Mouse (Mus musculus) C2C12 (cell line): ENCODE data around the gene Foxp1. TPM values are rescaled to one million over a fixed set of nuclear protein-coding genes. Genes with fewer than 3 reads are reported as not detected.

Source experiments
- H3K27me3 ChIP-seq: one replicate; pipeline ENCODE4 v1.6.1; 2011; ENCODE audit not compliant: control insufficient read depth, insufficient read depth, insufficient read length
- H3K36me3 ChIP-seq: one replicate; pipeline ENCODE4 v1.6.1; 2011; ENCODE audit not compliant: control insufficient read depth, insufficient read depth
- H3K4me3 ChIP-seq: one replicate; pipeline ENCODE4 v1.5.1; 2011; ENCODE audit warnings: mild to moderate bottlenecking, control low read depth; ENCODE audit not compliant: poor library complexity, insufficient read depth, severe bottlenecking
- H3K79me2 ChIP-seq: one replicate; pipeline ENCODE4 v1.6.1; 2011; ENCODE audit not compliant: control insufficient read depth, insufficient read depth
- H3K79me3 ChIP-seq: one replicate; pipeline ENCODE4 v1.6.1; 2011; ENCODE audit warnings: low read depth, control low read depth
- H3ac ChIP-seq: one replicate; pipeline ENCODE3; 2011; ENCODE audit warnings: low read depth; ENCODE audit not compliant: control insufficient read depth, insufficient read length
- CEBPB ChIP-seq: IDR thresholded peaks from one replicate; pipeline ENCODE4 v1.6.1; 2011; ENCODE audit warnings: low read depth, mild to moderate bottlenecking, control low read depth, moderate library complexity
- CTCF ChIP-seq: IDR thresholded peaks from one replicate; pipeline ENCODE4 v1.5.1; 2011; ENCODE audit not compliant: control insufficient read depth, insufficient read depth, insufficient read length
- FOSL1 ChIP-seq: IDR thresholded peaks from one replicate; pipeline ENCODE4 v1.8.0; 2011; ENCODE audit warnings: mild to moderate bottlenecking, low read length; ENCODE audit not compliant: poor library complexity, insufficient read depth, severe bottlenecking
- MAX ChIP-seq: IDR thresholded peaks from one replicate; pipeline ENCODE4 v1.6.1; 2011; ENCODE audit warnings: mild to moderate bottlenecking, control low read depth
- MYOD1 ChIP-seq: IDR thresholded peaks from one replicate; pipeline ENCODE4 v1.6.1; 2011; ENCODE audit warnings: low read depth; ENCODE audit not compliant: control insufficient read depth, insufficient read length
- MYOG ChIP-seq: IDR thresholded peaks from one replicate; pipeline ENCODE4 v1.6.1; 2011; ENCODE audit not compliant: control insufficient read depth, insufficient read length; ENCODE audit errors: extremely low read depth
- USF1 ChIP-seq: IDR thresholded peaks from one replicate; pipeline ENCODE4 v1.6.1; 2011; ENCODE audit warnings: low read depth, mild to moderate bottlenecking, control low read depth, moderate library complexity
- polyA plus RNA-seq: library from polyadenylated mRNA; unstranded; fragments of >200 nt; fragmentation: generic; extraction: Trizol; gene quantifications from one replicate; pipeline ENCODE4 v1.2.1, GENCODE M21; 2012; ENCODE audit warnings: missing spikeins

The Foxp1 gene
- polyA plus RNA-seq, 1 experiment = 25.9 TPM

- Histone ChIP-seq H3K4me3 (no peak overlapping the region), H3K79me3 (no peaks in the 10 kb centered on the region), H3K27me3 (no peaks in the 10 kb centered on the region), H3K79me2 (no peaks in the 10 kb centered on the region), H3ac (no peak overlapping the region), H3K36me3 (no peaks in the 10 kb centered on the region)
- TF ChIP-seq USF1 (no peak), FOSL1 (no peak), CEBPB (no peak), CTCF (no peak), MYOD1 (no peak), MAX (no peak), MYOG (no peak)
Observed at GRCm38 (mm10) chr6:99388023-99388422, 134.5 kb downstream of the Foxp1 start.

GRCm38 (mm10) chr6:99385059-99385604, 137.4 kb downstream of the Foxp1 start:
- Histone ChIP-seq H3K79me3 (no peaks in the 10 kb centered on the region), H3K79me2 (no peaks in the 10 kb centered on the region), H3K27me3 (no peaks in the 10 kb centered on the region), H3ac (no peak overlapping the region), H3K36me3 (no peaks in the 10 kb centered on the region), H3K4me3 (no peak overlapping the region)
- TF ChIP-seq CTCF (peak; percentile 36), MYOG (no peak)

- Histone ChIP-seq H3K4me3 (no peak overlapping the region), H3K79me2 (no peaks in the 10 kb centered on the region), H3ac (no peak overlapping the region), H3K27me3 (no peaks in the 10 kb centered on the region), H3K36me3 (no peaks in the 10 kb centered on the region), H3K79me3 (no peaks in the 10 kb centered on the region)
- TF ChIP-seq USF1 (no peak), MAX (no peak), MYOD1 (no peak), FOSL1 (no peak), CTCF (no peak), CEBPB (no peak), MYOG (no peak)
Observed at GRCm38 (mm10) chr6:99383846-99384472, 138.6 kb downstream of the Foxp1 start.

- H3K27me3 ChIP-seq = no peaks in the 10 kb centered on the region
- H3ac ChIP-seq = no peak overlapping the region
- TF ChIP-seq MYOG = no peak
- no peak for TF ChIP-seq CEBPB
- TF ChIP-seq MAX = no peak
- TF ChIP-seq FOSL1 = no peak
- no peak for TF ChIP-seq CTCF
- no peak for TF ChIP-seq MYOD1
- no peak for TF ChIP-seq USF1
- no peaks in the 10 kb centered on the region for H3K79me3 ChIP-seq
- no peaks in the 10 kb centered on the region for H3K79me2 ChIP-seq
- H3K36me3 ChIP-seq = no peaks in the 10 kb centered on the region
- no peak overlapping the region for H3K4me3 ChIP-seq
Observed at GRCm38 (mm10) chr6:99380146-99380545, 142.4 kb downstream of the Foxp1 start.

- H3ac ChIP-seq = no peak overlapping the region
- H3K27me3 ChIP-seq = no peaks in the 10 kb centered on the region
- TF ChIP-seq MAX (no peak), MYOG (no peak), FOSL1 (no peak), USF1 (no peak), CTCF (no peak), MYOD1 (no peak), CEBPB (no peak)
- no peaks in the 10 kb centered on the region for H3K79me2 ChIP-seq
- no peaks in the 10 kb centered on the region for H3K79me3 ChIP-seq
- no peaks in the 10 kb centered on the region for H3K36me3 ChIP-seq
- no peak overlapping the region for H3K4me3 ChIP-seq
Observed at GRCm38 (mm10) chr6:99378997-99379710, 143.4 kb downstream of the Foxp1 start.
